Mouse (Mus musculus): ENCODE measurements around the gene Lonp1.

DNA sequence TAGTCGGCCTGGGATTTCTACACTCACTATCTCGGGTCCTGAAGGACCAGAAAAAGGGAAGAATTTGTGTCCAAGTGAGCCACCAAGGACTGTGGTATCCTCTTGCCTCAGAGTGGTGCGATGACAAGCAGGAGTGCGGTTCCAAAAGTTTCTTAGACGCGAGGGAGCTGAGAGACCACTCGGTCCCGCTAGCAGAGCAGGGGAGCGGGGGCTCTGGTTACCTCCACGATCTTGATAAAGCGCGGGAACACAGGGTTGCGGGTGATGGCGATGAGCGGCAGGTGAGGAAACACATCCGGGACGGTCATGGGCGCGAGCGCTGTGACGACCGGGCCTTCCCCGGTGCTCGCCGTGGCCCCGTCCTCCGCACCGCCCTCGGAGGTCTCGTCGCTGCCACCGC, 427 bp downstream of the Lonp1 start:
- TF ChIP-seq GATA1 (IDR thresholded peaks at IDR 0.05; ENCODE audit: borderline replicate concordance, low read length) (no peak), FLI1 (IDR thresholded peaks at IDR 0.05; ENCODE audit: low read length) (no peak)
